Mouse (Mus musculus) hindbrain, embryonic 11.5 days (tissue): ENCODE data around the gene Fth1. TPM values are rescaled to one million over a fixed set of nuclear protein-coding genes. Genes with fewer than 3 reads are reported as not detected.

Experiments
- ATAC-seq: fragments of 200-750 bp; cut with Nextera tagmentation; 2 replicates; pipeline ENCODE4 v1.8.0; 2017; ENCODE audit warnings: mild to moderate bottlenecking, moderate TSS enrichment, moderate library complexity; ENCODE audit not compliant: low FRiP score
- DNase-seq: peaks from one replicate; pipeline ENCODE4 v3.0.0-alpha.2; 2015; ENCODE audit warnings: low spot score
- H3K27ac ChIP-seq: fragments of 300-500 bp; sonication (generic); 2 replicates; pipeline ENCODE4 v1.5.1; 2014; ENCODE audit warnings: mild to moderate bottlenecking, low read depth, low read length
- H3K27me3 ChIP-seq: fragments of 300-500 bp; sonication (generic); 2 replicates; pipeline ENCODE4 v1.6.1; 2014; ENCODE audit warnings: mild to moderate bottlenecking, low read length, moderate library complexity, mixed read lengths; ENCODE audit not compliant: control insufficient read depth, insufficient read depth
- H3K36me3 ChIP-seq: fragments of 300-500 bp; sonication (generic); 2 replicates; pipeline ENCODE4 v1.6.1; 2014; ENCODE audit warnings: mild to moderate bottlenecking, low read length, moderate library complexity, mixed read lengths; ENCODE audit not compliant: control insufficient read depth, insufficient read depth
- H3K4me1 ChIP-seq: fragments of 300-500 bp; sonication (generic); replicated peaks from 2 replicates; pipeline ENCODE4 v1.6.1; 2014; ENCODE audit warnings: low read length, mixed read lengths; ENCODE audit not compliant: control insufficient read depth, insufficient read depth
- H3K4me2 ChIP-seq: fragments of 300-500 bp; sonication (generic); replicated peaks from 2 replicates; pipeline ENCODE4 v1.6.1; 2014; ENCODE audit warnings: mild to moderate bottlenecking, low read depth, low read length
- H3K4me3 ChIP-seq: fragments of 300-500 bp; sonication (generic); 2 replicates; pipeline ENCODE4 v1.5.1; 2014; ENCODE audit warnings: low read depth, low read length
- H3K9ac ChIP-seq: fragments of 300-500 bp; sonication (generic); 2 replicates; pipeline ENCODE4 v1.6.1; 2014; ENCODE audit warnings: low read depth, low read length
- H3K9me3 ChIP-seq: fragments of 300-500 bp; sonication (generic); 2 replicates; pipeline ENCODE4 v1.6.1; 2016; ENCODE audit warnings: low read length; ENCODE audit not compliant: control insufficient read depth
- WGBS: fragments of 180-500 bp; shearing (Covaris S2); extraction: QIAGEN DNeasy Blood & Tissue Kit; methylation state at CpG from one replicate; pipeline ENCODE4 v1.1.7; 2014; 5-methylcytosine and 5-hydroxymethylcytosine counted together
- polyA plus RNA-seq: library from polyadenylated mRNA; unstranded; fragments of >200 nt; fragmentation: Nextera tagmentation; extraction: Ambion mirVana; gene quantifications from 2 replicates; pipeline ENCODE4 v1.2.1, GENCODE M21; 2014

The Fth1 gene
- polyA plus RNA-seq, 1 experiment from 2014 or later: 1,416 TPM

- no peaks in the 10 kb centered on the region for H3K36me3 ChIP-seq
- H3K4me2 ChIP-seq: no peak overlapping the region
- ATAC-seq: no peak
- 61% methylated on average over 1 of the region's 1 CpGs for WGBS
- H3K9me3 ChIP-seq: no peaks in the 10 kb centered on the region
- H3K27ac ChIP-seq: no peak overlapping the region
- H3K27me3 ChIP-seq: no peaks in the 10 kb centered on the region
- no peak for DNase-seq
- no peak overlapping the region for H3K9ac ChIP-seq
- H3K4me3 ChIP-seq: no peak overlapping the region
- no peaks in the 10 kb centered on the region for H3K4me1 ChIP-seq
Measured at GRCm38 (mm10) chr19:9941809-9942208, 38.6 kb upstream of the Fth1 start.

- Histone ChIP-seq H3K36me3 (no peaks in the 10 kb centered on the region), H3K4me2 (no peak overlapping the region), H3K4me3 (no peak overlapping the region), H3K9ac (no peak overlapping the region), H3K27ac (no peak overlapping the region), H3K9me3 (no peaks in the 10 kb centered on the region), H3K27me3 (no peaks in the 10 kb centered on the region), H3K4me1 (no peaks in the 10 kb centered on the region)
- DNase-seq: no peak
- ATAC-seq: no peak
- 72% methylated on average over 10 of the region's 10 CpGs for WGBS
Measured at GRCm38 (mm10) chr19:9942539-9943533, 37.6 kb upstream of the Fth1 start.

- no peaks in the 10 kb centered on the region for H3K27me3 ChIP-seq
- H3K4me1 ChIP-seq: no peaks in the 10 kb centered on the region
- WGBS: 95% methylated on average over 8 of the region's 8 CpGs
- no peak overlapping the region for H3K4me3 ChIP-seq
- ATAC-seq: no peak
- no peak overlapping the region for H3K27ac ChIP-seq
- no peak for DNase-seq
- no peaks in the 10 kb centered on the region for H3K9me3 ChIP-seq
- H3K36me3 ChIP-seq: no peaks in the 10 kb centered on the region
- no peak overlapping the region for H3K9ac ChIP-seq
- H3K4me2 ChIP-seq: no peak overlapping the region
Measured at GRCm38 (mm10) chr19:9945800-9946564, 34.4 kb upstream of the Fth1 start.

GRCm38 (mm10) chr19:9946986-9947385 is 33.4 kb upstream of the Fth1 start:
- DNase-seq (no peak), ATAC-seq (no peak)
- Histone ChIP-seq H3K27me3 (no peaks in the 10 kb centered on the region), H3K4me1 (no peaks in the 10 kb centered on the region), H3K4me3 (no peak overlapping the region), H3K9me3 (no peaks in the 10 kb centered on the region), H3K9ac (no peak overlapping the region), H3K27ac (no peak overlapping the region), H3K4me2 (no peak overlapping the region), H3K36me3 (no peaks in the 10 kb centered on the region)
- WGBS: 88% methylated on average over 3 of the region's 3 CpGs

- no peak for ATAC-seq
- Histone ChIP-seq H3K27ac (no peak overlapping the region), H3K36me3 (no peaks in the 10 kb centered on the region), H3K4me1 (no peaks in the 10 kb centered on the region), H3K9me3 (no peaks in the 10 kb centered on the region), H3K4me2 (no peak overlapping the region), H3K27me3 (no peaks in the 10 kb centered on the region), H3K4me3 (no peak overlapping the region), H3K9ac (no peak overlapping the region)
- 88% methylated on average over 3 of the region's 3 CpGs for WGBS
- DNase-seq: no peak
Measured at GRCm38 (mm10) chr19:9952390-9952789, 28.0 kb upstream of the Fth1 start.

GRCm38 (mm10) chr19:9952912-9953311 is 27.5 kb upstream of the Fth1 start:
- Histone ChIP-seq H3K27ac (no peak overlapping the region), H3K27me3 (no peaks in the 10 kb centered on the region), H3K4me2 (no peak overlapping the region), H3K36me3 (no peaks in the 10 kb centered on the region), H3K9ac (no peak overlapping the region), H3K4me1 (no peaks in the 10 kb centered on the region), H3K9me3 (no peaks in the 10 kb centered on the region), H3K4me3 (no peak overlapping the region)
- no peak for ATAC-seq
- no peak for DNase-seq
- WGBS: 89% methylated on average over 3 of the region's 3 CpGs

GRCm38 (mm10) chr19:9954055-9954810 is 26.2 kb upstream of the Fth1 start:
- Histone ChIP-seq H3K9ac (no peak overlapping the region), H3K4me1 (no peaks in the 10 kb centered on the region), H3K27ac (no peak overlapping the region), H3K4me3 (no peak overlapping the region), H3K4me2 (no peak overlapping the region), H3K36me3 (no peaks in the 10 kb centered on the region), H3K27me3 (no peaks in the 10 kb centered on the region), H3K9me3 (no peaks in the 10 kb centered on the region)
- WGBS: 47% methylated on average over 7 of the region's 7 CpGs
- DNase-seq (peak; percentile 12), ATAC-seq (no peak)

- no peak overlapping the region for H3K4me2 ChIP-seq
- no peak overlapping the region for H3K9ac ChIP-seq
- no peaks in the 10 kb centered on the region for H3K36me3 ChIP-seq
- DNase-seq (peak; percentile 4), ATAC-seq (no peak)
- no peaks in the 10 kb centered on the region for H3K9me3 ChIP-seq
- no peak overlapping the region for H3K4me3 ChIP-seq
- no peaks in the 10 kb centered on the region for H3K27me3 ChIP-seq
- no peak overlapping the region for H3K27ac ChIP-seq
- no peaks in the 10 kb centered on the region for H3K4me1 ChIP-seq
- WGBS: 45% methylated on average over 5 of the region's 5 CpGs
Measured at GRCm38 (mm10) chr19:9954811-9955202, 25.6 kb upstream of the Fth1 start.
